Mouse (Mus musculus) midbrain, embryonic 16.5 days (tissue): ENCODE results near the gene Gm614. TPM values are rescaled to one million over a fixed set of nuclear protein-coding genes. Genes with fewer than 3 reads are reported as not detected.

Experiments used
- ATAC-seq: fragments of 200-750 bp; cut with Nextera tagmentation; 2 replicates; pipeline ENCODE4 v1.8.0; 2017; ENCODE audit warnings: moderate TSS enrichment
- H3K27ac ChIP-seq: fragments of 300-500 bp; sonication (generic); 2 replicates; pipeline ENCODE4 v1.5.1; 2014; ENCODE audit warnings: mild to moderate bottlenecking, low read length, mixed read lengths
- H3K27me3 ChIP-seq: fragments of 300-500 bp; sonication (generic); 2 replicates; pipeline ENCODE4 v1.6.1; 2014; ENCODE audit warnings: low read depth, low read length, mixed read lengths; ENCODE audit not compliant: control insufficient read depth, insufficient read depth
- H3K36me3 ChIP-seq: fragments of 300-500 bp; sonication (generic); 2 replicates; pipeline ENCODE4 v1.6.1; 2014; ENCODE audit warnings: mild to moderate bottlenecking, low read length, moderate library complexity, mixed read lengths; ENCODE audit not compliant: control insufficient read depth, insufficient read depth
- H3K4me1 ChIP-seq: fragments of 300-500 bp; sonication (generic); 2 replicates; pipeline ENCODE4 v1.6.1; 2014; ENCODE audit warnings: mild to moderate bottlenecking, low read length, mixed read lengths; ENCODE audit not compliant: control insufficient read depth, insufficient read depth
- H3K4me2 ChIP-seq: fragments of 300-500 bp; sonication (generic); 2 replicates; pipeline ENCODE4 v1.6.1; 2014; ENCODE audit warnings: mild to moderate bottlenecking, low read length, mixed read lengths
- H3K4me3 ChIP-seq: fragments of 300-500 bp; sonication (generic); 2 replicates; pipeline ENCODE4 v1.5.1; 2014; ENCODE audit warnings: low read depth, mild to moderate bottlenecking, low read length, moderate library complexity, mixed read lengths
- H3K9ac ChIP-seq: fragments of 300-500 bp; sonication (generic); 2 replicates; pipeline ENCODE4 v1.6.1; 2014; ENCODE audit warnings: low read depth, low read length, mixed read lengths
- H3K9me3 ChIP-seq: fragments of 300-500 bp; sonication (generic); replicated peaks from 2 replicates; pipeline ENCODE4 v1.6.1; 2014; ENCODE audit warnings: mild to moderate bottlenecking, low read length, mixed read lengths; ENCODE audit not compliant: control insufficient read depth, poor library complexity, severe bottlenecking
- WGBS: fragments of 180-500 bp; shearing (Covaris S2); extraction: QIAGEN DNeasy Blood & Tissue Kit; methylation state at CpG from one replicate; pipeline ENCODE4 v1.1.7; 2014; 5-methylcytosine and 5-hydroxymethylcytosine counted together
- polyA plus RNA-seq: library from polyadenylated mRNA; unstranded; fragments of >200 nt; fragmentation: Nextera tagmentation; extraction: Ambion mirVana; gene quantifications from 2 replicates; pipeline ENCODE4 v1.2.1, GENCODE M21; 2015

Gene Gm614
- polyA plus RNA-seq, 1 experiment from 2014 or later: not detected

DNA sequence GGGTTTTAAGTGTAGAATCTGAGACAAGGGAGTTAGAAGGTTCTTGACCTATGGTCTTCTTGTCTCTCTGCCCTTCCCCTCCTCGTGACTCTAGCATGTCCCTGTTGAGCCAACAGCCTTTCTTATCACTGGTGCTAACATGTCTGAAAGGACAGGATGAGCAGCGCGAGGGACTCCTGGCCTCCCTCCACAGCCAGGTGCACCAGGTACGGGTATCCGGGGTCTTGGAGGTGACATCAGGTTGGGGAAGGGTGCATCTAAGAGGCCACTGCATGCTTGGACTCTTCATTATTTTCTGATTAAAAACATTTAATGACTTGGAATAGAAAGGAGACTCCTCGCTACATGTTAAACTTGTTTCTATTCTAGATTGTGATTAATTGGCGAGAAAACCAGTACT is 25.2 kb upstream of the Gm614 start:
- Histone ChIP-seq H3K4me2 (no peak overlapping the region), H3K4me3 (no peak overlapping the region), H3K27ac (no peak overlapping the region), H3K36me3 (peaks cover 13% of the 10 kb centered on the region), H3K4me1 (no peaks in the 10 kb centered on the region), H3K27me3 (no peaks in the 10 kb centered on the region), H3K9me3 (no peaks in the 10 kb centered on the region), H3K9ac (no peak overlapping the region)
- 93% methylated on average over 7 of the region's 7 CpGs for WGBS
- ATAC-seq: no peak

DNA sequence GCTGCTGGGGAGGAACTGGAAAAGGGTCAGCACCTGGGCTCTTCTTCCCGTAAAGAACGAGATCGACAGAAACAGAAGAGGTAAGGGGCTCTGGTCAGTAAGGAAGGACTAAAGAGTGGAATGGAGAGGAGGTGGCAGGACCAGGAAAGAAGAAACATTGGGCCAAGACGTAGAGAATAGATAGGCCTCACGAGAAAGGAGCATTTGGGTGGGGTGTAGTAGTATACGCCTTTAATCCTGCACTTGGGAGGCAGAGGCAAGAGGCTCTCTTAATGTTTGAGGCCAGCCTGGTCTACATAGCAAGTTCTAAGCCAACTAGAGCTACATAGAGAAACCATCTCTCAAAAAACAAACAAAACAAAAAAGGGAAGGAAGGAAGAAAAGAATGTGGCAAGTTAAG is 24.6 kb upstream of the Gm614 start:
- Histone ChIP-seq H3K27me3 (no peaks in the 10 kb centered on the region), H3K4me3 (no peak overlapping the region), H3K4me2 (no peak overlapping the region), H3K4me1 (no peaks in the 10 kb centered on the region), H3K27ac (no peak overlapping the region), H3K9me3 (no peaks in the 10 kb centered on the region), H3K9ac (no peak overlapping the region), H3K36me3 (peaks cover 11% of the 10 kb centered on the region)
- no peak for ATAC-seq
- WGBS: 93% methylated on average over 6 of the region's 6 CpGs

DNA sequence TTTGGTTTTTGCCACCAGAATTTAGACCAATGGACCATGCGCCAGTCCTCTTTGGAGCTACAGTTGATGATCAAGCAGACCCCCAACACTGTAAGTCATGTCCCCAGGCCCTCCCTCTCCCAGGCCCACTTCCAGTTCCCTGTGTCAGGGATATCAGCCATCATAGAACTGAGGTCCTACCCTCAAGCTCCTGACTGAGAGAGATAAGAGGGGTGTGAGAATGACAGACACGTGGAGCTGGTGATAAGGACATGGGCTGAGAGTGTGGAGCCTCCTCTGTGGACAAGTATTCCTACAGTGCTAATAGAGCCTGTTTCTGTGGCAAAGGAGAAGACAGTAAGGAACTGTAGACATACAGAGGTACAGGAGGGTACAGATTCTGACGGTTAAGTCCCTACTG is 23.8 kb upstream of the Gm614 start:
- H3K4me2 ChIP-seq: no peak overlapping the region
- 95% methylated on average over 3 of the region's 3 CpGs for WGBS

DNA sequence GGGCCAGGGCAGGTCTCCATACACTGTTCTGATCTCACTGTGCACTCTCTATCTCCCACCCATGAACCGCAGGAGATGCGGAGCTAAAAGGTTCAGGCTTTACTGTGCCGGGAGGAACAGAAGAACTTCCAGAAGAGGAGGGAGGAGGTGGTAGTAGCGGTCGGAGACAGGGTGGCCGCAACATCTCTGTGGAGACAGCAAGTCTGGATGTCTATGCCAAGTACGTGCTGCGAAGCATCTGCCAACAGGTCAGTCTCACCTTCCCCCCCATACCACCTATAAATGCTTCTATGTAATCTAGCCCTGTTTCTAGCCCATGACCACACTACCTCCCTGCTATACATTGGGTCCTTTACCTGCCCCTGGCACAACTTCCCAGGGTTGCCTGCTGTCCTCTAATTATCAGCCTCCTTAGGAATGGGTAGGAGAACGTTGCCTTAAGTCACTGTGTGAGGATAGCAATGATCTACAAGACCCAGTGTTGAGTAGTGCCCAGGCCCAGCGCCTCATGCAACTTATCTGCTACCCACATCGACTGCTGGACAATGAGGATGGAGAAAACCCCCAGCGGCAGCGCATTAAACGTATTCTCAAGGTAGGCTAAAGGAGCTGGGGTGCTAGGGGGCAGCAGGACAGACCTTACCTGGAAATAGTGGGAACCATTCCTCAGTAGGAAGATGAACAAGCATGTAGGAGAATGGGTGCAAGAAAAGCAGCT is 22.3 kb upstream of the Gm614 start:
- WGBS: 93% methylated on average over 14 of the region's 14 CpGs
- peaks cover 13% of the 10 kb centered on the region for H3K36me3 ChIP-seq
- H3K27ac ChIP-seq: no peak overlapping the region
- no peak overlapping the region for H3K9ac ChIP-seq
- H3K9me3 ChIP-seq: no peaks in the 10 kb centered on the region
- H3K4me1 ChIP-seq: no peaks in the 10 kb centered on the region
- H3K4me2 ChIP-seq: no peak overlapping the region
- ATAC-seq: no peak
- H3K27me3 ChIP-seq: no peaks in the 10 kb centered on the region
- H3K4me3 ChIP-seq: no peak overlapping the region

More for the DNA sequence above, 23.8 kb upstream of the Gm614 start:
- ATAC-seq: no peak
- Histone ChIP-seq H3K9me3 (no peaks in the 10 kb centered on the region), H3K36me3 (peaks cover 11% of the 10 kb centered on the region), H3K9ac (no peak overlapping the region), H3K4me1 (no peaks in the 10 kb centered on the region), H3K4me3 (no peak overlapping the region), H3K27me3 (no peaks in the 10 kb centered on the region), H3K27ac (no peak overlapping the region)

DNA sequence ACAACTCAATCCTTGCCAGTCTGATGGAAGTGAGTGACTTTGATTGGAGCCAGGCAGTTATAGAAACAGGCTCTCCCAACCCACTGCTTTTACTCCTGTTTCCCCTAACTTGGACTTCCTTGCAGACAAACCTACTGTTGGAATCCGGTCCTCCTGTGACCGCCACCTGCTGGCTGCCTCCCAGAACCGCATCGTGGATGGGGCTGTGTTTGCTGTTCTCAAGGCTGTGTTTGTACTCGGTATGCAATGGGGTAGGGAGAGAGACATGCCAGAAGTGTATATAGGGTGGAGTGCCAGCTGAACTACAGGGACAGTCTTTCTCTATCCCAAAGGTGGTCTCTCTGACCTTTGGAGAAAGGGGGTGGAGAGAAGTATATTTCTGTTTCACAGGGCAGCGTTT is 21.7 kb upstream of the Gm614 start:
- no peak overlapping the region for H3K4me2 ChIP-seq
- WGBS: 29% methylated on average over 6 of the region's 6 CpGs
- H3K4me1 ChIP-seq: no peaks in the 10 kb centered on the region
- peak; percentile 71 for ATAC-seq
- no peak overlapping the region for H3K27ac ChIP-seq
- no peaks in the 10 kb centered on the region for H3K27me3 ChIP-seq
- no peaks in the 10 kb centered on the region for H3K9me3 ChIP-seq
- H3K9ac ChIP-seq: no peak overlapping the region
- no peak overlapping the region for H3K4me3 ChIP-seq
- H3K36me3 ChIP-seq: peaks cover 13% of the 10 kb centered on the region

DNA sequence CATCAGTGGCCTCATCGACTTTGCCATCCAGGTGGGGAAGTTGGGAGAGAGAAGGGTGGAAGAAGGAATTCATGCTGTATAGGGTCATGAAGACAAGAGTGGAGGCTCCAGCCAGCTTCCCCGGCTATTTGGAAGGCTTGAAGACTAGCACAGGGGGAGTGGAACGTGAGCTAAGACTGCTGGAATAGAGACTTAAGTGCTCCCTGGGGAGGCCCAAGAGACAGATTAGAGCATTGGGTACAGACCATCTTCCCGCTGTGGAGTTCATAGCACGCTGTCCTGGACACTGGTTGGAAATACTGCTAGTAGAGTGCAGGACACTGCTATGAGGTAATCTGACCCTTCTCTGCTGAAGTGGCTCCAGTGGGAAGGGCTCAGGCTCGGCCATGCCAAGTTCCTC is 19.0 kb upstream of the Gm614 start:
- no peak overlapping the region for H3K27ac ChIP-seq
- peaks cover 7% of the 10 kb centered on the region; the same call in 1 of the 2 replicates for H3K36me3 ChIP-seq
- no peaks in the 10 kb centered on the region for H3K4me1 ChIP-seq
- no peak for ATAC-seq
- no peak overlapping the region for H3K4me3 ChIP-seq
- 86% methylated on average over 6 of the region's 6 CpGs for WGBS
- no peak overlapping the region for H3K4me2 ChIP-seq
- H3K9ac ChIP-seq: no peak overlapping the region
- H3K27me3 ChIP-seq: no peaks in the 10 kb centered on the region
- no peaks in the 10 kb centered on the region for H3K9me3 ChIP-seq

DNA sequence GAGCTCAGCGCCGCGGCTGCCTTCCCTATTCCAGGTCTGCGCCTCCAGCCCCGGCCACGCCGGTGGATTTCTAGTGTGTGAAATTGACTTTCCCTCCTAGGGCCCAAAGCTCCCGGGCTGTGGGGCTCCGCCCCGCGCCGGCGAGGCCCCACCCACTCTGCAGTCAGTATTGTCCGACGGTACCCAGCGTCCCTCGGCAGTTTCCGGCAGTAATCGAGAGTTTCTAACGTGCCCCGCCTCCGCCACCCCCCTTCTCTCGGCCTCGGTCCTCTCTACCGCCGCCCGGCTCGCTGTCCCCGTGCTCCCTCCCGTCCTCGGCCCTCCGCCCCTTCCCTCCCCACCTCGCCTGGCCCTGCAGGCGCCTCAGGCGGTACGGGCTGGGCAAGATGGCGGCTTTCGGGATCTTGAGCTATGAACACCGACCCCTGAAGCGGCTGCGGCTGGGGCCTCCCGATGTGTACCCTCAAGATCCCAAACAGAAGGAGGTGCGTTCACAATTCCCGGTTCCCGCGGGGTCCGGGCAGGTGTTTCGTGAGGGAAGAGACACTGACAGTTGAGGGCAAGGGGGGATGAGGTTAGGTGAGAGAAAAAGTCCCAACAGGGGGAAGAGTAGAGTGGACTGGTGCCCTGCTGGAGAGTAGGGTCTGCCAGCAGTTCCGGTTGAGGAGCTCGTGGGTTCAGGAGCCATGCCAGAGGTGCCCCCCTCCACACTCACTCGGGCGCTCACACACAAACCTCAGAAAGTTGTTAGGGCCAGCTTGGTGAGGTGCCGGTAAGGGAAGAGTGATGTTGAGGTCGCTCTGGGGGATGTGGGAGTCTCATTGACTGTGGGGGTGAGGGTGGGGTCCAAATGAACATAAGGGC is 10.3 kb upstream of the Gm614 start, which contains the start of gene Med12:
Gene Med12 (plus strand): TSS at position 156 of the 864 bp plus-strand sequence.
- Histone ChIP-seq H3K4me1 (no peaks in the 10 kb centered on the region), H3K27me3 (no peaks in the 10 kb centered on the region), H3K9me3 (no peaks in the 10 kb centered on the region), H3K9ac (peak within 1 kb of the TSS; percentile 66), H3K36me3 (no peaks in the 10 kb centered on the region; the same call in 1 of the 2 replicates), H3K4me3 (peak within 1 kb of the TSS; percentile 54), H3K27ac (peak within 1 kb of the TSS; percentile 71), H3K4me2 (peak within 1 kb of the TSS; percentile 58)
- WGBS: 22% methylated on average over 49 of the region's 54 CpGs
- ATAC-seq: peak; percentile 98

DNA sequence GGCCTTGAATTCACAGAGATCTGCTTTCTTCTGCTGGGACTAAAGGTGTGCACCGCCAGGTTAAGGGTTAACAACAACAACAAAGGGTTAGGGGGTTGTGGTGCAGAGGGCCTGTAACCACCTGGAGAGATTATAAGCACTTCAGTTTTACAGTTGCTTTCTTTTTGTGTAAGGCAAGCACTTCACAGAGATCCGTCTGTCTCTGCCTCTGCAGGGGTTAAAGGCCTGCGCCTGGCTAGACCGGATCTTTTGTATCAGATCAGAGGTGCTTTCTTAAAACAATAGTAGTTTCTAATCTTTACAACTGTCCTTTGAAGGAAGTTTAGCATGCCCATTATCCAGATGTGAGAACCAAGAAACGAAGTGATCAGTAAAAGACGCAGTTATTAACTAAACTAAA is 9.6 kb upstream of the Gm614 start:
- no peaks in the 10 kb centered on the region; the same call in 1 of the 2 replicates for H3K36me3 ChIP-seq
- H3K4me2 ChIP-seq: peak overlapping the region; percentile 58
- H3K4me3 ChIP-seq: peak overlapping the region; percentile 54
- H3K9me3 ChIP-seq: no peaks in the 10 kb centered on the region
- H3K9ac ChIP-seq: peak overlapping the region; percentile 66; the same call in 1 of the 2 replicates
- no peaks in the 10 kb centered on the region for H3K4me1 ChIP-seq
- no peaks in the 10 kb centered on the region for H3K27me3 ChIP-seq
- 18% methylated on average over 6 of the region's 6 CpGs for WGBS
- ATAC-seq: peak; percentile 23; the same call in 1 of the 2 replicates
- no peak overlapping the region for H3K27ac ChIP-seq

DNA sequence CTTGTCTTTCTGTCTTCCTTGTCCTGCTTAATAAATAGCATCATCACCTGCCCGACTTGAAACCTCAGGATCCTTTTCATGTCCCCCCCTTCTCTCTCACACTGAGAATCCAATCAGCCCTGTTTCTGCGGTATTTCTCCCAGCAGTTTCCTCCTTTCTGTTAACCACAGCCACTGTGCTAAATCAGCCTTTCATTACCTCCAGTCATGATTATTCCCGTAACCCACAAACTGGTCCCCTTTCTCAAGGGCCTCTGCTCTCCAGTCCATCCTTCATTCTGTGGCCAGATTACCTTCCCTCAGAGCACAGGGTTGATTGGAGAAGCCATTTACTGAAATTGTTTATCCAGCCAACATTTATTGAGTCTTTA is 4.9 kb upstream of the Gm614 start, which contains the start of gene Gm20489:
Gene Gm20489 (minus strand): TSS at position 269 of the 370 bp plus-strand sequence.
- no peak within 1 kb of the TSS for H3K4me2 ChIP-seq
- H3K36me3 ChIP-seq: no peaks in the 10 kb centered on the region
- WGBS: 61% methylated on average over 3 of the region's 3 CpGs
- no peaks in the 10 kb centered on the region for H3K27me3 ChIP-seq
- no peak for ATAC-seq
- no peaks in the 10 kb centered on the region for H3K9me3 ChIP-seq
- no peaks in the 10 kb centered on the region for H3K4me1 ChIP-seq
- no peak within 1 kb of the TSS for H3K9ac ChIP-seq
- H3K27ac ChIP-seq: no peak within 1 kb of the TSS
- H3K4me3 ChIP-seq: no peak within 1 kb of the TSS
